Mouse (Mus musculus): Measurements from ENCODE around the gene Rnf187. TPM values are rescaled to one million over a fixed set of nuclear protein-coding genes. Genes with fewer than 3 reads are reported as not detected.

Rnf187 gene
- 100 to 1,000 TPM; 165 to 184 (median 175) TPM for total RNA-seq (2022)

GRCm38 (mm10) chr11:58938322-58939087 is at the start of gene Rnf187:
TSS of gene Rnf187 (minus strand) at chr11:58938916.
- DNase-seq (ENCODE audit: low spot score): peak; percentile 90

GRCm38 (mm10) chr11:58985299-58985917 is 46.7 kb upstream of the Rnf187 start:
- no peak for DNase-seq (ENCODE audit: low spot score)

- no peak for DNase-seq (ENCODE audit: low spot score)
These were observed 45.9 kb upstream of the Rnf187 start for GRCm38 (mm10) chr11:58984657-58985056.

GRCm38 (mm10) chr11:58983691-58984341 is 45.1 kb upstream of the Rnf187 start:
- no peak for DNase-seq (ENCODE audit: low spot score)

GRCm38 (mm10) chr11:58982471-58983097 is 43.9 kb upstream of the Rnf187 start:
- DNase-seq (ENCODE audit: low spot score): no peak

GRCm38 (mm10) chr11:58981541-58982447 is 43.1 kb upstream of the Rnf187 start:
- peak; percentile 56 for DNase-seq (ENCODE audit: low spot score)

GRCm38 (mm10) chr11:58980381-58980990 is 41.8 kb upstream of the Rnf187 start:
- no peak for DNase-seq (ENCODE audit: low spot score)

- no peak for DNase-seq (ENCODE audit: low spot score)
These were observed 40.9 kb upstream of the Rnf187 start for GRCm38 (mm10) chr11:58979661-58980060.

GRCm38 (mm10) chr11:58979183-58979582 is 40.5 kb upstream of the Rnf187 start:
- DNase-seq (ENCODE audit: low spot score): no peak

- no peak for DNase-seq (ENCODE audit: low spot score)
These were observed 40.0 kb upstream of the Rnf187 start for GRCm38 (mm10) chr11:58978706-58979030.

GRCm38 (mm10) chr11:58978027-58978705 is 39.5 kb upstream of the Rnf187 start, which contains the start of gene Trim11:
TSS of gene Trim11 (plus strand) at chr11:58978093.
- peak; percentile 68 for DNase-seq (ENCODE audit: low spot score)

- no peak for DNase-seq (ENCODE audit: low spot score)
These were observed 38.9 kb upstream of the Rnf187 start for GRCm38 (mm10) chr11:58977607-58978026.

- DNase-seq (ENCODE audit: low spot score): no peak
These were observed 38.4 kb upstream of the Rnf187 start for GRCm38 (mm10) chr11:58977150-58977549.

GRCm38 (mm10) chr11:58974414-58974813 is 35.7 kb upstream of the Rnf187 start:
- DNase-seq (ENCODE audit: low spot score): no peak

- DNase-seq (ENCODE audit: low spot score): no peak
These were observed 33.1 kb upstream of the Rnf187 start for GRCm38 (mm10) chr11:58971796-58972195.

- no peak for DNase-seq (ENCODE audit: low spot score)
These were observed 32.3 kb upstream of the Rnf187 start for GRCm38 (mm10) chr11:58970831-58971530.

GRCm38 (mm10) chr11:58969659-58970058 is 30.9 kb upstream of the Rnf187 start:
- no peak for DNase-seq (ENCODE audit: low spot score)

- DNase-seq (ENCODE audit: low spot score): no peak
These were observed 30.3 kb upstream of the Rnf187 start for GRCm38 (mm10) chr11:58969027-58969426.

GRCm38 (mm10) chr11:58968551-58968950 is 29.8 kb upstream of the Rnf187 start:
- DNase-seq (ENCODE audit: low spot score): no peak

All from heart, adult 8-10 months (tissue).